Mouse (Mus musculus) lung, postnatal 0 days (tissue): ENCODE results near the gene Wdr54.

Experiments used
- CTCF ChIP-seq: IDR thresholded peaks from 2 replicates; pipeline ENCODE4 v1.5.1; 2016; ENCODE audit warnings: antibody characterized with exemption, mild to moderate bottlenecking
- EP300 ChIP-seq: IDR thresholded peaks from 2 replicates; pipeline ENCODE4 v1.6.1; 2016; ENCODE audit warnings: antibody characterized with exemption, mild to moderate bottlenecking, control low read depth

GRCm38 (mm10) chr6:83124851-83125312 is 31.3 kb downstream of the Wdr54 start:
- no peak for TF ChIP-seq CTCF
- peak; percentile 62 for TF ChIP-seq EP300
